Mouse (Mus musculus) gastrocnemius, postnatal 36 days (tissue): ENCODE data around the gene Iqcf5. TPM values are rescaled to one million over a fixed set of nuclear protein-coding genes. Genes with fewer than 3 reads are reported as not detected.
"Not testable (repeated sequence)": the region's sequence is repeated elsewhere in the genome, so short reads cannot be mapped to it uniquely, and the experiment has no call there.

ENCODE experiments used
- DNase-seq, 2 experiments: peaks; one replicate each; pipeline ENCODE4 v3.0.0; 2022
- intact Hi-C: fragments of 180-260 bp; cut with DNase I; formaldehyde crosslinking; loops from one replicate; pipeline ENCODE4 v1.15.1; 2025
- total RNA-seq, 2 experiments: library from RNA; stranded (reverse); gene quantifications; 2 replicates each; pipeline ENCODE4 v1.2.3; 2021

Gene Iqcf5
- total RNA-seq, 2 experiments from 2014 or later, result not detected

DNA sequence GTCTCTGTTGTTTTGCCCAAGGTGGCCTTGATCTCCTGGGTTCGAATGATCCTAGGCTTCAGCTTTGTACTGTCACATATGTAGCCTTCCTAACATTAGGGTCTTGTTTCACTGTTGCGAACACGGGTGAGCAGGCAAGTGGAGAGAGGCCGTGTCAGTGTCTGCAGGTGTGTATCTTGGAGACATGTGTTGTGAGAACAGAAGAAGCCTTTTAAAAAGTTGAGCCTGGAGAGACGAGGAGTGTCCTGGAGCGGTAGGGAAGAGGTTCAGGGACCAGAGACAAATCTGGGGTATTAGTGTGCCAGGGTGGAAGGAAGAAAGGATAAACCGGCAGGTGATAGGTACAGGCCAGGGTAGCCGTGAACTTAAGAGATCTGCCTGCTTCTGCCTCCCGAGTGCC is 36.3 kb upstream of the Iqcf5 start:
- intact Hi-C loops, result loop anchor here (5.0 kb wide), 2 partner anchors 111 to 176 kb away; partner anchors contain the start of gene Dusp7
- DNase-seq, result peak in 1 of 2 experiments; percentile 1

DNA sequence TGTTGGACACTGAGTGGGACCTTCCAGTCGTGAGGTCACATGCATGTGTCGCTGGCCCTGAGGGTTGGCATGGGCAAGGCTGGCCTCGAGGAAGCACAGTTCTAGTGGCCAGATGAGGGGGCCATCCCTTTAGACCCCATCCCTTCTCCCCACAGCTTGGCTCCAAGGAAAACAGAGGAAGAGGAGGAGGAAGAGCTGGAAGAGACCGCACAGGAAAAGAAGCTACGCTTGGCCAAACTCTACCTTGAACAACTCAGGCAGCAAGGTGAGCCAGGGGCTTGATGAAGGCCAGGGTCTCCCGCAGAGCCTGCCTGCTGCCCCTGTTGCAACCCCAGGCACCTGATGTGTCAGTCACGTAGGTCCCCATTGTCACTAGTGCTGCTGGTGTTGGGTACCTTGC is 33.8 kb upstream of the Iqcf5 start:
- peak in 1 of 2 experiments; percentile 0 for DNase-seq

DNA sequence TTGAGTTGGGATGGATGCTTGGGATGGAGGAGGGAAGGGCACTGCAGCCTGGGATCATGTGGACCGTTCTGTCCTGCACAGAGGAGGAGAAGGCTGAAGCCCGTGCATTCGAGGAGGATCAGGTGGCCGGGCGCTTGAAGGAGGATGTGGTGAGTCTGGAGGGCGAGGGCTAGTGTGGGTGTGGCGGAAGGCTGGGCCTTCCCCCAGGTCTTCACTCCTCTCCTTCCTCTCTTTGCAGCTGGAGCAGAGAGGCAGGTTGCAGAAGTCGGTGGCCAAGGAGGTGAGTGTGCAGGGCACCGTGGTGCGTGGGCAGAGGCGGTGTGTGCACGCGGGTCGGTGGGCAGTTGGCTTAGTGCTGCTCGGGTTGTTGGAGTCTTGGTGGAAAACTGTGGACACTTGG is 33.3 kb upstream of the Iqcf5 start:
- intact Hi-C loops, result no loop called here
- DNase-seq, result peak in 1 of 2 experiments; percentile 3

More for the DNA sequence above, 33.8 kb upstream of the Iqcf5 start:
- intact Hi-C loops, result no loop called here

DNA sequence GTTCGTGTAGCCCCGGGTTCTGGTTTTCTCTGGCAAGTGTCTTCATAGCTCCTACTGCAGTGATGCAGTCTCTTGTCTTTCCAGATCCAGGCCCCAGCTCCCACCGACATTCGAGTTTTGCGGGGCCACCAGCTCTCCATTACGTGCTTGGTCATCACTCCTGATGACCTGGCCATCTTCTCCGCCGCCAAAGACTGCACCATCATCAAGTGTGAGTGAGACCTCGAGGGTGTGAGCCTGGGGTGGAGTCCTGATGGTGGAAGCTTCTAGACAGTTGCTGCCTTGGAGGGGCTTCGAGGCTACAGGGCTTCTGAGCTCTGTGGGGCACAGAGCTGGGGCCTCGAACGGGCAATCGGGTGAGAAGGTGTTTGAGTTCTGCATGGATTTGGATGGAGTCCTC is 32.7 kb upstream of the Iqcf5 start:
- intact Hi-C loops, result no loop called here
- peak in 1 of 2 experiments; percentile 3 for DNase-seq

DNA sequence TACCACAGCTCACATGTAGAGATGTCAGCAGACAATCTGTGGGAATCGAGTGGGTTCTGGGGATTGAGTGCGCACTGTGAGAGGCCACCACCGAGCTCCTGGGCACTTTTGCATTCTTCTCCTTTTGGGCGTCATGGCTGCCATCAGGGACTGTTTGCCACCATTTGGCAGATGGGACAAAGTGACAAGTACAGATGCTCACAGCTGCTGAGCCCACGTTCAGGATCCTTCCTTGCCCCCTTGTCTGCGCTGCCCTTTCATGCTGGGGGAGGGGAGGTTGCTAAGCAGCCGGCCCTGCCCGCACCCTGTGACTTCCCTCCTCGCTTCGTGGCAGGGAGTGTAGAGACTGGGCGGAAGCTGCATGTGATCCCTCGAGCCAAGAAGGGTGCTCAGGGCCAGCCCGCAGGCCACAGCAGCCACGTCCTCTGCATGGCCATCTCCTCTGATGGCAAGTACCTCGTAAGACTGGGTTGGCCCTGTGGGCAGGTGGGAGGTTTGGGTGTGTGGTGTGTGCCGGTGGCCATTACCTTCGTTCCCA is 31.7 kb upstream of the Iqcf5 start:
- intact Hi-C loops, result no loop called here
- DNase-seq, result peak in 1 of 2 experiments; percentile 2

DNA sequence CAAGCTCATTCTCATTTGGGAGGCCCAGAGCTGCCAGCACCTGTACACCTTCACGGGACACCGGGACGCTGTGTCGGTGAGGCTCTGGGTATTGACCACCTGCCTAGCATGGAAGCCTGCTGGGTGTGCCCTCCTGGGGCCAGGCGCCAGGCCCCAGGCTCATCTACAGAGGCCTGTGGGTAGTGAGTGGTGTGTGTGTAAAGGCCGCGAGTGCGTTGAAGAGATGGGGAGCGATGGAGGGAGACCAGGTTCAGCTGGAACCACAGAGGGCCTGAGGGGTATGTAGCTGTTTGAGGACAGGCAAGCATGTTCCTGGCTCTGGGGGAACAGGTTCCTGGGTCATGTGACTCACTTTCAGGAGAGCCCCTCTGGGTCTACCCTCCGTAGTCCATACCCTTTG is 31.2 kb upstream of the Iqcf5 start:
- no peak for DNase-seq
- intact Hi-C loops, result no loop called here

DNA sequence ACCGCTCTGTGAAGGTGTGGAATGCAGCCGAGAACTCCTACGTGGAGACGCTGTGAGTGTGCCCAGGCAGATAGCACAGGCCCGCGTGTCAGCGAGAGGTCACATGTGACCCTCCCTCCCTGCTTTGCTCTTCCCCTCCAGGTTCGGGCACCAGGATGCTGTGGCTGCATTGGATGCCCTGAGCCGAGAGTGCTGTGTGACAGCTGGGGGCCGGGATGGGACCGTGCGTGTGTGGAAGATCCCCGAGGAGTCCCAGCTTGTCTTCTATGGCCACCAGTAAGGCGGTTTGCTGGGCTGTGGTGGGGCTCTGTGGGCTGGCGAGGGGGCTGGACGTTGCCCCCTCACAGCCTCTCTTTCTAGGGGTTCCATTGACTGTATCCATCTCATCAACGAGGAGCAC is 30.8 kb upstream of the Iqcf5 start:
- intact Hi-C loops, result no loop called here
- no peak for DNase-seq

DNA sequence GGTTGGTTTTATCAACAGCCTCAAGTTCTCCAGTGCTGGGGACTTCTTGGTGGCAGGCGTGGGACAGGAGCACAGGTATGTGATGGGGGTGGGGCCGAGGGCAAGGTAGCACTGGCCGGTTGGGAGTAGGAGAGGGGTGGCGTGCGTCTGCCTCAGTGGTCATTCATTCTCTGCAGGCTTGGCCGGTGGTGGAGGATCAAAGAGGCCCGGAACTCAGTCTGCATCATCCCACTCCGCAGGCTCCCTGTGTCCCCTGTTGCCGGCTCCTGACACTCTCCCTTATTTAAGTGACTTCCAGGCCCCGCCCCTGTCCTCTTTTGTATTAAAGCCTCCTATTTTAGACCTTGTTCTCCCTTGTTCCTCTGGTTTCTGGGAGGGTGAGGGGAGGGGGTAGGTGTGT is 29.3 kb upstream of the Iqcf5 start:
- intact Hi-C loops, result no loop called here
- DNase-seq, result no peak

DNA sequence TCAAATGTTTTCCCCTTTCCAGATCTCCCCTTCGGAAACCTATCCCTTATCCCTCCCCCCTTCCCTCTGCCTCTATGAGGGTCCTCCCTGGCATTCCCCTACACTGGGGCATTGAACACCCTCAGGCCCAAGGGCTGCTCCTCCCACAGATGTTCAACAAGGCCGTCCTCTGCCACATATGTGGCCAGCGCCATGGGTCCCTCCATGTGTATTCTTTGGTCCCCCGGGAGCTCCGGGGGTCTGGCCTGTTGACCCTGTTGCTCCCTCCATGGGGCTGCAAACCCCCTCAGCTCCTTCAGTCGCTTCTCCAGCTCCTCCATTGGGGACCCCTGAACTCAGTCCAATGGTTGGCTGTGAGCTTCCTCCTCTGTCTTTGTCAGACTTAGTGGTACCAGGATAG is 26.8 kb upstream of the Iqcf5 start:
- intact Hi-C loops, result not testable (repeated sequence)

DNA sequence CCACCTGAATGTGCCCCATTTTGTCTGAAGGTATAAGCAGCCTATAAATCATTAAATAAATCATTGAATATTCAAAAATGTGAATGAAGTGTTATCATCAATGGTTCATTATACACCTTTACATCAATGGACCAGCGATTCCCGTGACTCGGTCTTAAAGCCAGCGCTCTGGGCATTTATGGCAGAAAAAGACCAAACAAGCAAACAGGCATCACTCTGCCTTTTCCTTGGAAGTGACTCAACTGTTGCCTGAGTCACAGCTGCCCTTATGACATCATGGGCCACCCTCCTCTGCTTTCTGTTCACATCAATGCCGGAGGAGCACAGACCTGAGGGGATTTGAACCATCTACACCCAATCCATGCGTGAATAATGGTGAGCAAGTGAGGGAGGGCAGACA is 14.7 kb upstream of the Iqcf5 start, which contains the start of gene Iqcf1:
Gene Iqcf1, plus strand, starts transcription at position 301 of the 400 bp plus-strand sequence.
- no peak for DNase-seq
- intact Hi-C loops, result no loop called here

More for the DNA sequence above, 26.8 kb upstream of the Iqcf5 start:
- DNase-seq, result not testable (repeated sequence)

DNA sequence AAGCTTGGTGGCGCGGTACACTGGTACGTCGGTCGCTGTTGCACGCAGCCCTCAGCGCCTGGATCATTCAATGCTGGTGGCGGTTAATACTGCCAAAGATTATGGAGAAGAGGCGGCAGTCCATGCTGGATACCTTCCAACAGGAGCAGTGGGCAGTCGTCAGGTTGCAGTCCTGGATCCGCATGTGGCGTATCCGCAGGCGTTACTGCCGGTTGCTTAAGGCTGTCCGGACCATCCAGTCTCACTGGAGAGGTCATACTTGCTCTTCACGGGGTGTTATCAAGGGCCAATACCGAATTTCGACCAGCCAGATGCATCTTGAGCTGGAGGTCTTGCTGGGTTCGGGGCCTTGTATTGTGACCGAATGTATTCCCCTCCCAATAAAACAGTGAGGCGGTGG is 12.5 kb upstream of the Iqcf5 start:
- intact Hi-C loops, result no loop called here
- DNase-seq, result no peak

DNA sequence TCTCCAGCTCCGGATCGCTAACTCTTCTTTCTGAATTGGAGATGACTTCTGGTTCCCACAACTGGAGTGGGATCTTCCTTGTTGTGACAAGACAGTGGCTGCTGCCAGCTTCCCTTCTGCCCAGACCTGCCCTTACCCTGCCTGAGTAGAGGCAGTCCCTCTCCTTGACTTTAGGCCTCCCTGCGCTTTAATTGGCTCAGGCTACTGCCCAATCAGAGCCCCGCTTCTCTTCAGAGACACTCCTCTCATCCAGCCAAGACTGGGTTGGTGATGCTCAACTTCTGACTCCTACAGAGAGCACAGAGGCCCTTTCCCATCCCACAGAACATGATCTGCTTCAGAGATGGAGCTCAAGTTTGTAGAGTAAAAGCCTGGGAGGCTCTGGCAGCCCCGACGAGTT is 10.1 kb upstream of the Iqcf5 start:
- intact Hi-C loops, result no loop called here
- DNase-seq, result no peak

DNA sequence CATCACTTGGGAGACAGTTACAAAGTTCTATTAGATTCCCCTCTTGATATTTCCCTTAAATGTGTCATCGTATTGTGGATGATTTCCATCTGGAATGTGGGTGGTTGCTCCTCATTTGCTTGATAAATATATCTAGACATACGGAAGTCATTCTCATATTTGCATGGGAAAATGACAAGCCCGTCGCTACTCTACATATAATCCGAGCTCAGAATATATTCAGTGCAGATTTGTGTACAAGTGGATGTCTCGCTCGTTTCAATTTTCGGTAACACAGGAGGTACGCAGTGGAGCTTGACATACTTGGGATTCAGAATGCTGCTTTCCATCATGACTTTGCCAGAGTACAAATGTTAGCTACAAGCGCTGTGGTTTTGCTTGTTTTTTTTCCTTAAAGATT is 5.0 kb upstream of the Iqcf5 start:
- intact Hi-C loops, result no loop called here

DNA sequence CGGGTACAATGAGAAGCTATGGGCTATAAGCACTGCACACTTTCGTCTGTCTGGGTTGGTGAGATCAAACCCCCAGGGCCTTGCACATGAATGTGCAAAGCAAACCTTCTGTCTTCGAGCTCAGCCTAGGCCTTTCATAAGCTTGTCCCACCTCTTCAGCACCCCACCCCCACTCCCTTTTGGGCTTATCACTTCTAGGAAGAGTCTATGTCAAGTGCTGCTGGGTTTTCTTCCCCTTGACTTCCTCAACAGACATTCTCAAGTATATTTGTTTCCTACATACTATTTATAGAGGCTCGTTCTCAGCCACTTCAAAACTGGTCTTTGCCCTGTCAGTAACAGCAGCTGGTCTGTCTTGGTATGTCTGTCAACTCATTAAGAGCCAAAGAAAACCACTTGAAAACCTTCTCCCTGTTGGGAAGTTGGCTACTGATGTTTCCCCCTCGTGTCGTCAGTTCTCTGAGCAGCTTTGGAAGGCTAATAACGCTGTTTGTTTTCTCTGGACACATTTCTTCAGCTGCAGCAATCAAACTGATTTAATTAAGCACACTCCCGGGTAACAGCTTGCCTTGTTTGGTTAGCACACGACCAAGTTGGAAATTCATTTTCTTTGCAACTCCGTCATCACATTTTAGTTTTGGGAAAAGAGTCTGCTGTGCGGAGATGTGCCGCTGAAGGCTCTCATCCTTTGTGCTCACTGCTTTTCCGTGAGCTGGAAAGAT is 1.5 kb upstream of the Iqcf5 start:
- DNase-seq, result no peak
- intact Hi-C loops, result no loop called here

More for the DNA sequence above, 5.0 kb upstream of the Iqcf5 start:
- no peak for DNase-seq

DNA sequence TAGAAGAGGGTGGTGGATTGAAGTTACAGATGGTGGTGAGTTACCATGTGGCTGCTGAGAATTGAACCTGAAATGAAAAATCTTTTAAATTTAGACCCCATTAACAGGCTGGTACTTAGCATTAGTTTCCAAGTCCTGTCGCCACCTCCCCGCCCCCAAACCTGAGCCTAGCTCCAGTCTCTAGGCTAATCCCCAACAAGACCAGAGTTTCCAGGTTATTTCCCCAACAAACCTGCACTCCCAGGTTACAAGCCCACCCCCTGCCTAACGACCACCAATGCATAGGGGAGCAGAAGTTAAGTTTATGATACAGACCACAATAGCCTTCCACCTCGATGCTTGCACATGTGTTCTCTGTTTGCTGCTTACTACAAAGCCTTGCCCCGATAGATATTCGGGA is 807 bp upstream of the Iqcf5 start:
- intact Hi-C loops, result no loop called here
- DNase-seq, result no peak

DNA sequence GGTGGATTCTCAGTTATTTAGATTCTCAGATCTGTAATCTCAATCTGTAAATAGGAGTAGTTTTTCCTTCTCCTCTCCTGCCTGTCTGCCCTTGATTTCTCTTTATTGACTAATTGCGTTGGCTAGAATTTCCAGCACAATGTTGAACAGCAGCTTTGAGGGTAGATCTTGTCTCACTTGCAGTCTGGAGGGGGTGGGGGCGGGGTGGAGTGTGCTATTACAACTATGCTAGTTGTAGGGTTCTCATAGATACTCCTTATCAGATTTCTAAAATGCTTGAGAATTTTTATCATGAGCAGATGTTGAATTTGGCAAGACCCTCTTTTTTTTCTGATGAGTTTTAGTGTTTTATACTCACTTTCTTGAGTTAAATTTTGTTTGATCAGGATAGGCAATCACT is 5.1 kb downstream of the Iqcf5 start:
- DNase-seq, result no peak
- intact Hi-C loops, result no loop called here

DNA sequence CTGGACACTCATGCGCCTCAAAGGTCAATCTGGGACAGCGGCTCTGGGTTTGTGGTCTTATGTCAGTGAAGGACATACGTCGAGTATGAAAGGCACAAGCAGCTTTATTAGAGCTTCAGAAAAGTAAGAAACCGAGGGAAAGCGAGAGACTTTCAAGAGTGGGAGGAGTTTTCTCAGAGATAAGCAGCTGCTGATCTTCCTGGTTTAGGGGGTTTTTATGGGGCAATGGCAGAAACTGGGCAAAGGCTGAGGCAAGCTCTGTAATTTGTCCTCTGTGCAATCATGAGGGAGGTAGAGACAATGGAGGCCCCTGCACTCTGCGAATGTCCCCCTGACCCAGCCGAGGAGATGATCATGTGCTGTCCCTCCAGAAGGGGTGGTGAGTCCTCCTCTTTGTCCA is 5.5 kb downstream of the Iqcf5 start:
- intact Hi-C loops, result no loop called here
- DNase-seq, result no peak

DNA sequence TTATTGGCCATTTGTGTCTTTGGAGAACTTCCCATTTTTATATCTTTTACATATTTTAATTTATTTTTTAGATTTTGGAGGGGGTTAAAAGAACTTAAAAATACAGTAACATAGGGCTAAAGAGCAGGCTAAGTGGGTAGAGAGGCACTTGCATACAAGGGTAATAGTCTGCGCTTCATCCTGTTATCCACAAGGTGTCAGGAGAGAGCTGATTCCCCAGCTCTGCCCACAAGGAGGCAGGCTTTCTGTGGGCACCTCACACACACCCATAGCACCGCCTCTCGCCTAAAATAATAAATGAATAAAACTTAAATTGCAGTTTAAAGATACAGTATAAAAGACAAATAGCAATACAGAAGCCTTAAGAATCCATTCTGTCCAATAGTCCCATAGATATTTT is 17.5 kb downstream of the Iqcf5 start:
- no peak for DNase-seq
- intact Hi-C loops, result no loop called here

DNA sequence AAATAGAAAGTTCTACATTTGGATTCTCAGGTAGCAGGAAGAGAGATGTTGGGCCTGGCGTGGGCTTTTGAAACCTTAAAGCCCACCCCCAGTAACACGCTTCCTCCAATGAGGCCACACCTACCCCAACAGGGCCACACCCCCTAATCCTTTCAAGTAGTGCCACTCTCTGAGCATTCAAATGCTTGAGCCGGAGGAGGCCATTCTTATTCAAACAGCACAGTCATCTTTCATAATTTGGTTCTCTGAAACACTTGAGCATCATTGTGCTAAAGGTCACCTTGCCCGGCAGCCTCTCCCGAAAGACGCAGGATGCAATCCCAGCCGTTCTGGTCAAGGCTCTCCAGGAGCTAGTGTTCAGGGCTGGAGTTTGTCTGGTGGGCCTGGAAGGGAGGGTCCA is 19.9 kb downstream of the Iqcf5 start:
- intact Hi-C loops, result no loop called here
- no peak for DNase-seq

DNA sequence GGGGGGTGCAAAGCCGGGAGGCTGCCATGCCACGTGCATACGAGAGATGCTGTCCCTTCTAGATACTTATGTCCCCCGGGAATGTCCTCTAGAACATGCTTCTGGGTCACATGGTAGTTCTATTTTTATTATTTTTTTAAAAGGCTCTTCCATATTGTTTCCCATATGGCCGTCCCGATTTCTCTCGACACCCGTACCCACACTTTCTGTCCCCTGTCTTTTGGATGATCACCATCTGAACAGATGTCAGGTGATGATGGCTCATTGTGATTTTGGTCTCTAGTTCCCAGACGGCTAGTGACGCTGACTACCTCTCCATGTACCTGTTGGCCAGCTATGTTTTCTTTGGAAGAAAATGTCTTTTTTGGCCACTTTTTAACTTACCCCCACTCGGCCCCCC is 20.6 kb downstream of the Iqcf5 start:
- intact Hi-C loops, result no loop called here
- no peak for DNase-seq

DNA sequence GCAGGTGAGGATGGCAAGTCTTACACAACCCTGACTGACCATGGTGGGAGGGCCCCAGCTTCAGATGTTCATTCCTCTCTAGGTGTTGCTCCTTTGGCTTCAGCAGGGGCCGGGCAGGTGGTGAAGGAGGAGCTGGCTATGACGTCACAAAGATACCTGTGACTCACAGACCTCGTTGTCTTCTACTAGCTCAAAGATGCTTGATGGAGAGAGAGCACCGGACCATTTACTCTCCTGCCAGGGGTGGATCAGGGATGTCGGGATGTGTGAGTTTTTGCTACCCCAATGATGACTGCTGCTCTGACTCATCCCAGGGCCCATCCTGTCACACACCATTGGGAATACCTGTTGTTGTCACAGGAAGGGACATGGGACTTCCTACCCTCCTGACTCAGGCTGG is 47.2 kb downstream of the Iqcf5 start, which contains the start of gene Iqcf3:
Gene Iqcf3, minus strand, starts transcription at position 101 of the 400 bp plus-strand sequence.
- DNase-seq, result no peak
- intact Hi-C loops, result no loop called here

DNA sequence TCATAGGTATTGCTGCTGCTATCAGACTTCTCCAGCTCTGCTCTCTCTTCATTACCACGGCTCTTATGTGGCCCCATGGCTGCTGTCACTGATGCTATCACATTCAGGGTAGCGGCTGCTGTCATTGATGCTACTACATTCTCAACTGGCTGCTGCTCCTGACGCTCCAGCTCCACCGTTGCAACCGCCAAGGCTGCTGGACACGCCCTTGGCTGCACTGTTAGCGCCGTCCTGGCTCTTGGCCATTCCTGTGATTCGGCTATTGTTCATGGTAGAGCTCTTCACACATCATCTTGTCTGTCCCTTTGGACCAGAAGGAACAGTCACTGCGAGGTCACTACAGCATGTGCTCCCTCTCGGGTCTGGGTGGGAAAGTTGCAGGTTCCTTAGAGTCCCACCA is 47.9 kb downstream of the Iqcf5 start:
- DNase-seq, result no peak
- intact Hi-C loops, result no loop called here
